Mouse (Mus musculus) cortical plate, adult 2 months (tissue): Measurements from ENCODE around the gene 9230102O04Rik. TPM values are rescaled to one million over a fixed set of nuclear protein-coding genes. Genes with fewer than 3 reads are reported as not detected.

Experiments
- H3K27ac ChIP-seq: fragments of 200-500 bp; 2 replicates; pipeline ENCODE4 v1.5.1; 2012; ENCODE audit warnings: low read length, control low read depth, inconsistent platforms; ENCODE audit not compliant: insufficient read depth
- H3K4me1 ChIP-seq: fragments of 200-500 bp; 2 replicates; pipeline ENCODE4 v1.6.1; 2011; ENCODE audit warnings: low read length; ENCODE audit not compliant: control insufficient read depth, insufficient read depth
- H3K4me3 ChIP-seq: fragments of 200-500 bp; 2 replicates; pipeline ENCODE4 v1.5.1; 2011; ENCODE audit warnings: mild to moderate bottlenecking, low read length, control low read depth; ENCODE audit not compliant: insufficient read depth
- CTCF ChIP-seq: fragments of 200-500 bp; IDR thresholded peaks from 2 replicates; pipeline ENCODE4 v1.5.1; 2011; ENCODE audit warnings: mild to moderate bottlenecking, control low read depth, low read length; ENCODE audit not compliant: insufficient read depth; ENCODE audit errors: extremely low read depth
- POLR2A ChIP-seq: fragments of 200-500 bp; IDR thresholded peaks from 2 replicates; pipeline ENCODE4 v1.6.1; 2011; ENCODE audit warnings: mild to moderate bottlenecking, low read length, control low read depth; ENCODE audit not compliant: insufficient read depth; ENCODE audit errors: extremely low read depth
- polyA plus RNA-seq: library from polyadenylated mRNA; depleted of rRNA; stranded (reverse); fragments of >200 nt; gene quantifications from 2 replicates; pipeline ENCODE4 v1.2.3, GENCODE M21; 2012

9230102O04Rik gene
- polyA plus RNA-seq, 1 experiment = not detected

GRCm38 (mm10) chr2:9896097-9896770 is 6.9 kb upstream of the 9230102O04Rik start:
- Histone ChIP-seq H3K27ac (no peak overlapping the region), H3K4me3 (no peak overlapping the region), H3K4me1 (no peaks in the 10 kb centered on the region)
- TF ChIP-seq CTCF (no peak), POLR2A (no peak)

GRCm38 (mm10) chr2:9894836-9895593 is 5.7 kb upstream of the 9230102O04Rik start:
- no peak for TF ChIP-seq CTCF
- no peak for TF ChIP-seq POLR2A
- H3K27ac ChIP-seq = no peak overlapping the region
- H3K4me1 ChIP-seq = no peaks in the 10 kb centered on the region
- no peak overlapping the region for H3K4me3 ChIP-seq

GRCm38 (mm10) chr2:9893272-9893953 is 4.1 kb upstream of the 9230102O04Rik start:
- Histone ChIP-seq H3K4me1 (no peaks in the 10 kb centered on the region), H3K4me3 (no peak overlapping the region), H3K27ac (no peak overlapping the region)
- TF ChIP-seq POLR2A = no peak
- TF ChIP-seq CTCF = no peak

- Histone ChIP-seq H3K27ac (no peak overlapping the region), H3K4me3 (no peak overlapping the region), H3K4me1 (no peaks in the 10 kb centered on the region)
- no peak for TF ChIP-seq POLR2A
These were observed 3.2 kb upstream of the 9230102O04Rik start for GRCm38 (mm10) chr2:9892541-9892940.

- H3K27ac ChIP-seq = no peak overlapping the region
- no peak for TF ChIP-seq POLR2A
- no peak for TF ChIP-seq CTCF
- H3K4me3 ChIP-seq = no peak overlapping the region
- no peaks in the 10 kb centered on the region for H3K4me1 ChIP-seq
These were observed 1.6 kb upstream of the 9230102O04Rik start for GRCm38 (mm10) chr2:9890906-9891305.

- TF ChIP-seq CTCF = no peak
- no peak for TF ChIP-seq POLR2A
- H3K4me1 ChIP-seq = no peaks in the 10 kb centered on the region
- H3K4me3 ChIP-seq = no peak overlapping the region
- no peak overlapping the region for H3K27ac ChIP-seq
These were observed 911 bp upstream of the 9230102O04Rik start for GRCm38 (mm10) chr2:9890251-9890650.

- Histone ChIP-seq H3K4me3 (no peak within 1 kb of the TSS), H3K4me1 (no peaks in the 10 kb centered on the region), H3K27ac (no peak within 1 kb of the TSS)
- no peak for TF ChIP-seq CTCF
- TF ChIP-seq POLR2A = no peak
These were observed 377 bp upstream of the 9230102O04Rik start, which contains the start of gene Gata3 for GRCm38 (mm10) chr2:9889651-9890183. Gene Gata3 (minus strand): TSS chr2:9890034.

- TF ChIP-seq POLR2A (no peak), CTCF (no peak)
- Histone ChIP-seq H3K27ac (no peak overlapping the region), H3K4me1 (no peaks in the 10 kb centered on the region), H3K4me3 (no peak overlapping the region)
These were observed 1.7 kb downstream of the 9230102O04Rik start for GRCm38 (mm10) chr2:9887636-9888035.

GRCm38 (mm10) chr2:9886921-9887610 is 2.3 kb downstream of the 9230102O04Rik start:
- Histone ChIP-seq H3K4me3 (no peak overlapping the region), H3K27ac (no peak overlapping the region), H3K4me1 (no peaks in the 10 kb centered on the region)
- TF ChIP-seq POLR2A (no peak), CTCF (no peak)
